Mouse (Mus musculus) cortical plate, adult 2 months (tissue): ENCODE measurements around the gene Nfic.

Experiments
- CTCF ChIP-seq: fragments of 200-500 bp; IDR thresholded peaks from 2 replicates; pipeline ENCODE4 v1.5.1; 2011; ENCODE audit warnings: mild to moderate bottlenecking, control low read depth, low read length; ENCODE audit not compliant: insufficient read depth; ENCODE audit errors: extremely low read depth
- POLR2A ChIP-seq: fragments of 200-500 bp; IDR thresholded peaks from 2 replicates; pipeline ENCODE4 v1.6.1; 2011; ENCODE audit warnings: mild to moderate bottlenecking, low read length, control low read depth; ENCODE audit not compliant: insufficient read depth; ENCODE audit errors: extremely low read depth

DNA sequence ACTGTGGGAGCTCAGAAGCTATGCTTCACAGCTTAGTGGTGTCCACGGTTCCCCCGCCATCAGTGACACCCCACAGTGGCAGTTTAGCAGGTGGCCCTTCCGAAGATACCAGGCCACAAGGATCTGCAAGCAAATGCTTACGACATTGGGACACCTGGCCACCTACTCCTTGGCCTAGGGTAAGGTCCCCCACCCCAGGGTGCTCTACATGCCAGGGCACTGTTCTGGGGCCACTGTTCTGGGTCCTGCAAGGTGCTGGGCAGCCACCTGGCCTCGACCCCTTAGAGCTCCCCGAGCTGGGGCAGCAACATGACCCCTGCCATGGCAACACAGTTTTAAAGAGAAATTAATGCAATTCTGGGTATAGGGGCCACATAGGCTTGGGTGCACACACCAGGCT, 39.7 kb upstream of the Nfic start:
- TF ChIP-seq POLR2A (no peak), CTCF (no peak)
